Mouse (Mus musculus): Measurements from ENCODE around the gene Aplp1.

The Aplp1 gene

GRCm38 (mm10) chr7:30408639-30409038 is 36.7 kb downstream of the Aplp1 start:
- DNase-seq = no peak

DNA sequence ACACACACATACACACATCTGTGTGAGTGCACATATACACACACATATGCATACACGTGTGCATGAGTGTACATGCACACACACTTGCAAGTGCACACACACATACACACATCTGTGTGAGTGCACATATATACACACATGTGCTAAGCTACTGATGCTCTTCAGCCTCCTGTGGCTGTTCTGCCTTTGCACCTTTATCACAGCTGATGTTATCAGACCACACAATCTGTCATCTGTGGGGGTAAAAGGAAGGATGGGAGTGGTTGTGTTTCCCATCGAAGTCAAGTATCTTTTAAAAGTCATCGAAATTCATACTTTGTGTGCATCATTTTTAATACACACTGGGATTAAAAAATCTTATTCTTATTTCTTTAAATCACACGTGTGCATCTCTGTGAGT is 43.0 kb downstream of the Aplp1 start:
- no peak for DNase-seq

- DNase-seq = no peak
These were observed 45.7 kb downstream of the Aplp1 start for GRCm38 (mm10) chr7:30399671-30400070.

- DNase-seq = no peak
These were observed 50.5 kb downstream of the Aplp1 start for GRCm38 (mm10) chr7:30394871-30395270.

DNA sequence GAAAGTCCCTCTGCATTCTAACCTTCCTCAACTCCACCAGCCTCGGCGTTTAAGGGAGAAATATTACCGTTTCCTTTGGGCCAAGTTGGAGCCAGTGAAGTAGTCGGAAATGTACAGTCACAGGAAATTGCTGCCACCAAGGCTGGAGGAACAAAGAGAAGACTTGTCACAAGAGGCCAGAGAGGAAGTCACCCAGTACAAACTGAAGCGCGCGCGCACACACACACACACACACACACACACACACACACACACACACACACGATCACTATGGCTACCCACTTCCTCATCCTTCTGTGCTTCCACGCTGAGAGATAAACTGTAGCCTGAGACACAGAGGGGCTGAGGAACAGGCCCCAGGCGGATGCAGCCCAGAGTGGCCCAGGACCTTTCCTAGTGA is 51.0 kb downstream of the Aplp1 start:
- DNase-seq = no peak

- DNase-seq = no peak
These were observed 51.7 kb downstream of the Aplp1 start for GRCm38 (mm10) chr7:30393631-30394030.

DNA sequence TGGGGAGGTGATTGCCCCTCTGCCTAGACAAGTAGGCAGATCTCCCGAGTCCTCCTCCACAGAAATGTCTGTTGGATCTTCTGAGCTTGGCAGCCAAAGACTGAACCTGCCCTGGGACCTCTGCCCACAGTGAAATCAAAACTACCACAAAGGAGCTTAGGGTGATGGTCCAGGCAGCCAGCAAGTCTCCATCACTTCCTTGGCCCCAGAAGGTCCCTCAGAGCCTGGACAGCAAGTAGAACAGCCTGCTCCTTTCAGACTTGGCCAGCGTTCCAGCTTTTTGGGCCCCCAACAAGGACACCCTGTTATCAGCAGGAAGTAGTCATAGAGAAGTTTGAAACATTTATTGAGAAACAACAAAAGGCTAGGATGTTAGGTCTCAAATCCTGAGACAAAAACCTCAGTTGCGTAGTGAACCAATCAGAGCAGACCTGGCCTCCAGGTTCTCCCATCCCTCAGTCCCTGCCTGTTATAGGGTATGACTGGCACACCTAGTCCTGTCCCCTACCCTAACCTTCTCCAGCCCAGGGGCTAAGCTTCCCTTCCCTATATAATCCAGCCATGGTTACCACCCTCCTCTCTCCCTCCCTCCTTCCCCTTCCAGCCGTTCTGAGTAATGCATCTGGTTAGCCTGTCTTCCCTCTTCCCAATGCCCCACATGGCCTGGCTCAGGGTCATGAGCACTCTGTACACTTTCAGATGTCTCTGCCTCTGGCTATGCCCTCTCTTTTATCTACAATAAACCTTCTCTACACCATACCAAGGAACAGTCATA is 52.4 kb downstream of the Aplp1 start:
- DNase-seq = no peak
